ENCODE assay signal across 14 mouse cellular contexts in genomic region chr4:31612825-31613514, GRCm38 (mm10).
A peak's percentile ranks its signal among the peaks of the same experiment; 100 is the strongest.
DNase-seq lines count a peak whose midpoint lies in the region; ATAC-seq and TF ChIP-seq lines count a peak whose summit lies in the region.
"Had no signal": no experiment of that assay in that cellular context is flagged by ENCODE, and none has a peak within 500 bp of the region (broad histone marks: within the 10 kb centered on the region; RNA-seq: fewer than 3 reads in every experiment).

No protein-coding gene starts in this region.

- peaks cover 3% of the 10 kb centered on the region; the same call in 1 of the 2 replicates for H3K9me3 ChIP-seq in forebrain, embryonic 10.5 days
- H3K9me3 ChIP-seq in forebrain, postnatal 0 days (ENCODE audit: low read length), result no peaks in the 10 kb centered on the region
- H3K9me3 ChIP-seq in forebrain, embryonic 14.5 days (replicated peaks; ENCODE audit: control insufficient read depth, low read length), result no peaks in the 10 kb centered on the region
- H3K9me3 ChIP-seq in limb, embryonic 11.5 days (ENCODE audit: control insufficient read depth, low read length), result no peaks in the 10 kb centered on the region
- no peaks in the 10 kb centered on the region for H3K9me3 ChIP-seq in heart, embryonic 12.5 days (replicated peaks)
- H3K9me3 ChIP-seq: heart, embryonic 15.5 days had no signal

- peak overlapping the region; percentile 83 for H3K27ac ChIP-seq in forebrain, embryonic 10.5 days
- no peak overlapping the region for H3K27ac ChIP-seq in forebrain, postnatal 0 days (ENCODE audit: low read depth, low read length)
- peak overlapping the region; percentile 58; the same call in 1 of the 2 replicates for H3K27ac ChIP-seq in forebrain, embryonic 14.5 days (ENCODE audit: low read depth, low read length)
- H3K27ac ChIP-seq in limb, embryonic 11.5 days (replicated peaks; ENCODE audit: low read depth, low read length), result peak overlapping the region; percentile 43; the same call in 1 of the 2 replicates
- no peak overlapping the region for H3K27ac ChIP-seq in heart, embryonic 12.5 days (ENCODE audit: poor library complexity, severe bottlenecking)
- H3K27ac ChIP-seq: heart, embryonic 15.5 days; liver, embryonic 14.5 days; macrophage had no signal

- H3K4me1 ChIP-seq in forebrain, embryonic 10.5 days, result peaks cover 61% of the 10 kb centered on the region
- peaks cover 6% of the 10 kb centered on the region; the same call in 1 of the 2 replicates for H3K4me1 ChIP-seq in forebrain, postnatal 0 days (ENCODE audit: insufficient read depth)
- H3K4me1 ChIP-seq in forebrain, embryonic 14.5 days (ENCODE audit: control insufficient read depth, insufficient read depth, low read length), result peaks cover 37% of the 10 kb centered on the region
- H3K4me1 ChIP-seq in limb, embryonic 11.5 days (ENCODE audit: control insufficient read depth, insufficient read depth, low read length), result peaks cover 20% of the 10 kb centered on the region
- H3K4me1 ChIP-seq in heart, embryonic 12.5 days (replicated peaks), result peaks cover 7% of the 10 kb centered on the region; the same call in 1 of the 2 replicates
- H3K4me1 ChIP-seq: heart, embryonic 15.5 days had no signal

- peak overlapping the region; percentile 7; the same call in 1 of the 2 replicates for H3K4me3 ChIP-seq in forebrain, embryonic 10.5 days
- H3K4me3 ChIP-seq in forebrain, postnatal 0 days (ENCODE audit: low read depth, low read length), result no peak overlapping the region
- H3K4me3 ChIP-seq in forebrain, embryonic 14.5 days (ENCODE audit: low read depth, low read length), result no peak overlapping the region
- H3K4me3 ChIP-seq in limb, embryonic 11.5 days (ENCODE audit: low read depth, low read length), result no peak overlapping the region
- no peak overlapping the region for H3K4me3 ChIP-seq in heart, embryonic 12.5 days
- H3K4me3 ChIP-seq: heart, embryonic 15.5 days had no signal

- H3K27me3 ChIP-seq in forebrain, embryonic 10.5 days (ENCODE audit: poor library complexity, severe bottlenecking), result peaks cover 3% of the 10 kb centered on the region; the same call in 1 of the 2 replicates
- no peaks in the 10 kb centered on the region for H3K27me3 ChIP-seq in forebrain, postnatal 0 days (ENCODE audit: insufficient read depth, low read length)
- H3K27me3 ChIP-seq in forebrain, embryonic 14.5 days (replicated peaks; ENCODE audit: control insufficient read depth, insufficient read depth, low read length), result no peaks in the 10 kb centered on the region
- no peaks in the 10 kb centered on the region for H3K27me3 ChIP-seq in limb, embryonic 11.5 days (ENCODE audit: control insufficient read depth, insufficient read depth, low read length)
- no peaks in the 10 kb centered on the region for H3K27me3 ChIP-seq in heart, embryonic 12.5 days (replicated peaks)
- H3K27me3 ChIP-seq: heart, embryonic 15.5 days had no signal

- 50% methylated on average over 9 of the region's 9 CpGs for WGBS in forebrain, embryonic 10.5 days
- 38% methylated on average over 9 of the region's 9 CpGs for WGBS in forebrain, postnatal 0 days
- 24% methylated on average over 9 of the region's 9 CpGs for WGBS in forebrain, embryonic 14.5 days
- 34% methylated on average over 9 of the region's 9 CpGs for WGBS in limb, embryonic 11.5 days
- 78% methylated on average over 9 of the region's 9 CpGs for WGBS in heart, embryonic 12.5 days

- H3K36me3 ChIP-seq in forebrain, embryonic 10.5 days (replicated peaks), result no peaks in the 10 kb centered on the region
- no peaks in the 10 kb centered on the region for H3K36me3 ChIP-seq in forebrain, postnatal 0 days (ENCODE audit: insufficient read depth)
- H3K36me3 ChIP-seq in forebrain, embryonic 14.5 days (ENCODE audit: control insufficient read depth, insufficient read depth, low read length), result no peaks in the 10 kb centered on the region
- H3K36me3 ChIP-seq in limb, embryonic 11.5 days (ENCODE audit: control insufficient read depth, insufficient read depth, low read length), result no peaks in the 10 kb centered on the region
- H3K36me3 ChIP-seq in heart, embryonic 12.5 days, result no peaks in the 10 kb centered on the region
- H3K36me3 ChIP-seq: heart, embryonic 15.5 days had no signal

- ATAC-seq in forebrain, postnatal 0 days, result no peak
- ATAC-seq in forebrain, embryonic 14.5 days, result peak; percentile 62
- ATAC-seq in limb, embryonic 11.5 days (ENCODE audit: insufficient number of reproducible peaks, low FRiP score, low TSS enrichment, low read depth), result peak; percentile 63; the same call in 1 of the 2 replicates
- ATAC-seq in heart, embryonic 12.5 days (ENCODE audit: insufficient number of reproducible peaks, low FRiP score), result no peak

- H3K9ac ChIP-seq in forebrain, postnatal 0 days, result no peak overlapping the region
- no peak overlapping the region; the same call in 1 of the 2 replicates for H3K9ac ChIP-seq in forebrain, embryonic 14.5 days (ENCODE audit: low read length)
- H3K9ac ChIP-seq in limb, embryonic 11.5 days (ENCODE audit: low read length), result peak overlapping the region; percentile 24; the same call in 1 of the 2 replicates
- H3K9ac ChIP-seq in heart, embryonic 12.5 days, result no peak overlapping the region
- H3K9ac ChIP-seq: heart, embryonic 15.5 days; liver, embryonic 14.5 days had no signal

- TF ChIP-seq CTCF in forebrain, postnatal 0 days (IDR thresholded peaks at IDR 0.05; ENCODE audit: low read depth), result no peak

- H3K4me2 ChIP-seq in forebrain, postnatal 0 days (ENCODE audit: low read depth), result no peak overlapping the region
- peak overlapping the region; percentile 23 for H3K4me2 ChIP-seq in forebrain, embryonic 14.5 days (ENCODE audit: low read length)
- no peak overlapping the region for H3K4me2 ChIP-seq in limb, embryonic 11.5 days (ENCODE audit: low read depth, severe bottlenecking)
- no peak overlapping the region for H3K4me2 ChIP-seq in heart, embryonic 12.5 days
- H3K4me2 ChIP-seq: heart, embryonic 15.5 days had no signal

- DNase-seq in forebrain, embryonic 10.5 days (ENCODE audit: extremely low spot score, low spot score), result peak; percentile 23
- no peak for DNase-seq in forebrain, postnatal 0 days
- DNase-seq in embryo, embryonic 10 days (ENCODE audit: low spot score), result peak; percentile 22
- DNase-seq in forebrain, embryonic 14.5 days (ENCODE audit: low spot score), result no peak
- DNase-seq in limb, embryonic 11.5 days (ENCODE audit: low spot score), result peak; percentile 42
- DNase-seq in testis, postnatal 10 days (ENCODE audit: low spot score), result no peak
- DNase-seq in lung, postnatal 36 days, result no peak
- DNase-seq: adrenal gland, postnatal 14 days; kidney, adult 18-20 months; thymus, adult 2 months had no signal

Comparison
In these comparisons a context has a peak if more than half of its experiments do, and no peak if none do; other contexts are left out.
1. DNase-seq: peak in forebrain, embryonic 10.5 days (single experiment), embryo, embryonic 10 days (single experiment) and limb, embryonic 11.5 days (single experiment); none in forebrain, postnatal 0 days (single experiment), forebrain, embryonic 14.5 days (single experiment), testis, postnatal 10 days (single experiment) and lung, postnatal 36 days (single experiment).
2. H3K27ac ChIP-seq: peak in forebrain, embryonic 10.5 days (single experiment), forebrain, embryonic 14.5 days (single experiment) and limb, embryonic 11.5 days (single experiment); none in forebrain, postnatal 0 days (single experiment) and heart, embryonic 12.5 days (single experiment).
3. ATAC-seq: peak in forebrain, embryonic 14.5 days (single experiment) and limb, embryonic 11.5 days (single experiment); none in forebrain, postnatal 0 days (single experiment) and heart, embryonic 12.5 days (single experiment).